Mouse (Mus musculus): Measurements from ENCODE around the gene Suds3. TPM values are rescaled to one million over a fixed set of nuclear protein-coding genes. Genes with fewer than 3 reads are reported as not detected.
A peak's percentile ranks its signal among the peaks of the same experiment; 100 is the strongest.

Suds3 gene
- polyA plus RNA-seq, 1 experiment from 2014 or later: 49.1 TPM

DNA sequence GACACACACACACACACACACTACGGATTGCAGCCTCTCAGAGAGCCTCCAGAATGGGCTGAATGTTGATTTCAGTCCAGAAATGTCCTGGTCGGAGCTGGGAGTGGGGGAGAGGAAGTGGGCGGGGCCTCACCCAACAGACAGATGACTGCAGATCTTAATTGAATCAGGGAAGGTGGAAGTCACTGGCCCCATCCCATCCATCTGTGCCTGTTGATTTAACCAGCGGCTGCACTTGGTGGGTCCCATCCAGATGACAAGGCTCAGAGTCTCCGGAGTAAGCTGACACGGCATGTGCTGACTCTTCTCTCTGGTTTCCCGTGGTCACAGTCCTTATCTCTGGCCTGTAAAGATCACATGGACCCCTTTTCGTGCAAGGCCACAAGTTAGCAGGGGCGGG, 20.0 kb upstream of the Suds3 start:
- WGBS: 5% methylated on average over 9 of the region's 9 CpGs
- ATAC-seq (ENCODE audit: extremely low read depth, insufficient number of reproducible peaks, low FRiP score, low TSS enrichment): peak; percentile 27
- Histone ChIP-seq H3K36me3 (no peaks in the 10 kb centered on the region), H3K27ac (replicated peaks) (peak overlapping the region; percentile 80), H3K4me2 (peak overlapping the region; percentile 62), H3K9me3 (no peaks in the 10 kb centered on the region), H3K9ac (peak overlapping the region; percentile 63), H3K27me3 (replicated peaks) (no peaks in the 10 kb centered on the region), H3K4me3 (peak overlapping the region; percentile 21), H3K4me1 (peaks cover 58% of the 10 kb centered on the region)

DNA sequence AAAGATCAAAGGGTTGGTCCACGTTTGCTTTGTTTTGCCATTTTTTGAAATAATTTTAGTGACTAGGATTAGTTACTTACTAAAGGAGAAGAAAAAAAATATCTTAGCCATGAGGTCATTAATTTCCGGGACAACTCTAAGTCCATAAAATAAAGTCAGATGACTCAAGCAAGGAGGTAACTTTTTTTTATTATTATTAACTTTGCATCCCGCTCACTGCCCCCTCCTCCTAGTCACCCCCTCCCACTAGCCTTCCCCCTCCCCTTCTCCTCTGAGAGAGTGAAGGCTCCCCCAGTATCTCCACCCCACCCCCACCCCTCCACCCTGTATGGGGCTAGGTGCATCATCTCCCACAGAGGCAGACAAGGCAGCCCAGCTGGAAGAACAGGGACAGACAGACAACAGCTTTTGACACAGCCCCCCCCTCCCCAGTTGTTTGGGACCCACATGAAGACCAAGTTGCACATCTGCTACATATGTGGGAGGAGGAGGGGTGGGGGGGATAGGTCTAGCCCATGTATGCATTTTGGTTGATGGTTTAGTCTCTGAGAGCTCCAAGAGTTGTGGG, 19.1 kb upstream of the Suds3 start:
- Histone ChIP-seq H3K27me3 (replicated peaks) (no peaks in the 10 kb centered on the region), H3K9me3 (no peaks in the 10 kb centered on the region), H3K4me2 (peak overlapping the region; percentile 62), H3K9ac (peak overlapping the region; percentile 63), H3K36me3 (no peaks in the 10 kb centered on the region), H3K4me3 (no peak overlapping the region; the same call in 1 of the 2 replicates), H3K4me1 (peaks cover 58% of the 10 kb centered on the region), H3K27ac (replicated peaks) (peak overlapping the region; percentile 80)
- 38% methylated on average over 3 of the region's 3 CpGs for WGBS
- ATAC-seq (ENCODE audit: extremely low read depth, insufficient number of reproducible peaks, low FRiP score, low TSS enrichment): no peak

GRCm38 (mm10) chr5:117134066-117134888, 18.4 kb upstream of the Suds3 start:
- H3K9ac ChIP-seq: peak overlapping the region; percentile 29
- H3K4me3 ChIP-seq: peak overlapping the region; percentile 25
- ATAC-seq (ENCODE audit: extremely low read depth, insufficient number of reproducible peaks, low FRiP score, low TSS enrichment): no peak
- no peaks in the 10 kb centered on the region for H3K9me3 ChIP-seq
- H3K4me2 ChIP-seq: peak overlapping the region; percentile 62
- H3K4me1 ChIP-seq: peaks cover 58% of the 10 kb centered on the region
- 30% methylated on average over 19 of the region's 19 CpGs for WGBS
- no peaks in the 10 kb centered on the region for H3K27me3 ChIP-seq (replicated peaks)
- H3K36me3 ChIP-seq: no peaks in the 10 kb centered on the region
- peak overlapping the region; percentile 80 for H3K27ac ChIP-seq (replicated peaks)

- ATAC-seq (ENCODE audit: extremely low read depth, insufficient number of reproducible peaks, low FRiP score, low TSS enrichment): no peak
- no peaks in the 10 kb centered on the region for H3K36me3 ChIP-seq
- 59% methylated on average over 17 of the region's 17 CpGs for WGBS
- H3K4me3 ChIP-seq: peak overlapping the region; percentile 25
- H3K27ac ChIP-seq (replicated peaks): peak overlapping the region; percentile 80
- no peaks in the 10 kb centered on the region for H3K9me3 ChIP-seq
- H3K27me3 ChIP-seq (replicated peaks): no peaks in the 10 kb centered on the region
- peaks cover 53% of the 10 kb centered on the region for H3K4me1 ChIP-seq
- H3K9ac ChIP-seq: peak overlapping the region; percentile 29
- H3K4me2 ChIP-seq: peak overlapping the region; percentile 62
These were observed 17.6 kb upstream of the Suds3 start for GRCm38 (mm10) chr5:117133446-117134065.

GRCm38 (mm10) chr5:117130726-117131125, 14.8 kb upstream of the Suds3 start:
- Histone ChIP-seq H3K9ac (no peak overlapping the region), H3K4me3 (no peak overlapping the region), H3K4me1 (peaks cover 25% of the 10 kb centered on the region), H3K27ac (replicated peaks) (no peak overlapping the region), H3K4me2 (no peak overlapping the region), H3K36me3 (no peaks in the 10 kb centered on the region), H3K9me3 (no peaks in the 10 kb centered on the region), H3K27me3 (replicated peaks) (no peaks in the 10 kb centered on the region)
- no peak for ATAC-seq (ENCODE audit: extremely low read depth, insufficient number of reproducible peaks, low FRiP score, low TSS enrichment)
- WGBS: 88% methylated on average over 15 of the region's 15 CpGs

DNA sequence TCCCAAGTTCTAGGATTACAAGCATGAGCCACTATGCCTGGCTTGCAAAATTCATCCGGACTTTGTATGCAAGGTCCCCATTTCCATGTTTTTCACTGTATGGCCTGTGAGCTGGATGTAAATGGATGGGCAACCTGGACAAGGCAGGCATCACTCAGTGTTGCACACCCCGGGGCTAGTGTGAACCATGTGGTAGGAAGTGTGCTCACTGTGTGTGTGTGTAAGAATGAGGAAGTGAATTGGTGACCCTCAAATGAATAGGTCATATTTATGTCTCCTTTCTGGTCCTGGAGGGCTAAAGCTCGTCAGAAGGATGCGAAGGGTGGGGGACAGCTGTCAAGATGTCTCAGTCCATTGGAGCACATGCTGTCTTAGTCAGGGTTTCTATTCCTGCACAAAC, 11.1 kb upstream of the Suds3 start:
- 0 out of 2 replicates have a peak, but pooled peaks cover 4% of the 10 kb centered on the region for H3K27me3 ChIP-seq (replicated peaks)
- no peaks in the 10 kb centered on the region for H3K9me3 ChIP-seq
- no peak for ATAC-seq (ENCODE audit: extremely low read depth, insufficient number of reproducible peaks, low FRiP score, low TSS enrichment)
- no peak overlapping the region for H3K9ac ChIP-seq
- 0 out of 2 replicates have a peak, but pooled peaks cover 4% of the 10 kb centered on the region for H3K4me1 ChIP-seq
- no peaks in the 10 kb centered on the region for H3K36me3 ChIP-seq
- no peak overlapping the region for H3K4me2 ChIP-seq
- H3K4me3 ChIP-seq: no peak overlapping the region
- H3K27ac ChIP-seq (replicated peaks): no peak overlapping the region
- 82% methylated on average over 4 of the region's 4 CpGs for WGBS

DNA sequence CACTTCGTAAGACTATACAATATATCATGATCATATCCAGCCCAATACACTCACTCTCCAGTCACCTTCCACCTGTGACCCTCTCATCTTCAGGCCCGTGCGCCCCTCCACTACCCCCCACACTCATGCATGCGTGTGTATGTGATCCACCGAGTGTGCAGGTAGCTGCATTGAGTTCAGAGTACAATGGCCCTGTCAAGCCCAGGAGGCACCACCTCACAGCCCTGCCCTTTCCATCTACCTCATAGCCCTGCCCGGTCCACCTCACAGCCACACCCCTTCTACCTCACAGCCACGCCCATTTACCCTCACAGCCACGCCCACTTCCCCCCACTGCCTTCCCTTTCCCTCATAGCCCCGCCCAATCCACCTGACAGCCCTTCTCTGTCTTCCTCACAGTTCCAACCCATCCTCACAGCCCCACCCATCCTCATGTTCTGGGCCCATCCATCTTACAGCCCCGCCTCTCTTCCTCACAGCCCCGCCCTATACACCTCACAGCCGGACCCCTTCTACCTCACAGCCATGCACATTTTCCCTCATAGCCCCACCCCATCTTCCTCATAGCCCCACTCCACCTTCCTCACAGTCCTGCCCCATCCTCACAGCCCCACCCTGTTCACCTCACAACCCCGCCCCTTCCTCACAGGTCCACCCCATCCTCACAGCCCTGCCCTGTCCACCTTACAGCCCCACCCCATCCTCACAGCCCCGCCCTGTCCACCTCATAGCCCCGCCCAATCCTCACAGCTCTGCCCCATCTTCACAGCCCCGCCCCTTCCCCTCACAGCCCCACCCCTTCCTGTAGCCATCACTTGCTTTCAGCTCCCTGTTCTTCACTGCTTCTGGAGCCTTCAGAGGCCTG, 9.8 kb upstream of the Suds3 start:
- no peak overlapping the region for H3K4me3 ChIP-seq
- H3K36me3 ChIP-seq: no peaks in the 10 kb centered on the region
- no peaks in the 10 kb centered on the region for H3K9me3 ChIP-seq
- peaks cover 14% of the 10 kb centered on the region for H3K4me1 ChIP-seq
- H3K4me2 ChIP-seq: no peak overlapping the region
- H3K27me3 ChIP-seq (replicated peaks): 0 out of 2 replicates have a peak, but pooled peaks cover 10% of the 10 kb centered on the region
- no peak overlapping the region for H3K9ac ChIP-seq
- H3K27ac ChIP-seq (replicated peaks): no peak overlapping the region
- ATAC-seq (ENCODE audit: extremely low read depth, insufficient number of reproducible peaks, low FRiP score, low TSS enrichment): peak; percentile 70
- WGBS: 82% methylated on average over 16 of the region's 16 CpGs

DNA sequence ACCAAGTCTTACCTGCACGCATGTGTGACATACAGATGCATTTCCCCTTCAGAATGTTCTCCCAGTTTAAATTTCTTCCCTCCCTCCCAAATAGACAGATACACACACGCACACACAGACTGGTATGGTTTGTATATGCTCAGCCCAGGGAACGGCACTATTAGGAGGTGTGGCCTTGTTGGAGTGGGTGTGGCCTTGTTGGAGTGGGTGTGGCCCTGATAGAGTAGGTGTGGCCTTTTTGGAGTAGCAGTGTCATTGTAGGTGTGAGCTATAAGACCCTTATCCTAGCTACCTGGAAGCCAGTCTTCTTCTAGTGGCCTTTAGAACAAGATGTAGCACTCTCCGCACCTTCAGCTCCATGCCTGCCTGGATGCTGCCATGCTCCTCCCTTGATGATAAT, 7.9 kb upstream of the Suds3 start:
- no peak for ATAC-seq (ENCODE audit: extremely low read depth, insufficient number of reproducible peaks, low FRiP score, low TSS enrichment)
- no peak overlapping the region for H3K9ac ChIP-seq
- 84% methylated on average over 4 of the region's 4 CpGs for WGBS
- H3K27ac ChIP-seq (replicated peaks): no peak overlapping the region
- peaks cover 20% of the 10 kb centered on the region for H3K4me1 ChIP-seq
- 0 out of 2 replicates have a peak, but pooled peaks cover 10% of the 10 kb centered on the region for H3K27me3 ChIP-seq (replicated peaks)
- H3K4me2 ChIP-seq: no peak overlapping the region
- H3K9me3 ChIP-seq: no peaks in the 10 kb centered on the region
- no peaks in the 10 kb centered on the region for H3K36me3 ChIP-seq
- H3K4me3 ChIP-seq: no peak overlapping the region

- H3K9me3 ChIP-seq: no peaks in the 10 kb centered on the region
- H3K27me3 ChIP-seq (replicated peaks): 0 out of 2 replicates have a peak, but pooled peaks cover 10% of the 10 kb centered on the region
- no peak overlapping the region for H3K4me2 ChIP-seq
- no peak overlapping the region for H3K9ac ChIP-seq
- no peaks in the 10 kb centered on the region for H3K36me3 ChIP-seq
- 47% methylated on average over 6 of the region's 6 CpGs for WGBS
- no peak overlapping the region for H3K27ac ChIP-seq (replicated peaks)
- ATAC-seq (ENCODE audit: extremely low read depth, insufficient number of reproducible peaks, low FRiP score, low TSS enrichment): no peak
- peaks cover 22% of the 10 kb centered on the region for H3K4me1 ChIP-seq
- H3K4me3 ChIP-seq: no peak overlapping the region
These were observed 7.2 kb upstream of the Suds3 start for GRCm38 (mm10) chr5:117123102-117123501.

DNA sequence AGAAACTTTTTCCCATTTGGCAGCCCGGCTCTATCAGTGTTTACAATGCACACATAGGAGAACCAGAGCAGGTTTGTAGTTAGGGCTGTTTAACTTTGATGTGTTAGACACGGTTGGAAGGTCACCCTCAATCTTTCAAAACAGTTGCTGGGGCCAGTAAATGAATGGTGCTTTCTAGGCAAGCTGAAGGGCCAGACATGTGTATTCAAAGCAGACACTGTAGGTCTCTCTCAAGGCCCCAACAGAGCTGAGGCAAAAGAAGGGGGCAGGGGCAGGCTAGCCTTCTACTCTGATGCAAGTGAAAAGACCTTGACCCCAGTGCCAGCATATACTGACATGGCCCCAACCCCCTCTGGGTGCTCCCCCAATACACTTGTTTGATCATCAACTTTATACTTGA, 5.7 kb upstream of the Suds3 start:
- Histone ChIP-seq H3K36me3 (no peaks in the 10 kb centered on the region), H3K27me3 (replicated peaks) (0 out of 2 replicates have a peak, but pooled peaks cover 10% of the 10 kb centered on the region), H3K4me1 (peaks cover 22% of the 10 kb centered on the region), H3K4me2 (peak overlapping the region; percentile 96), H3K27ac (replicated peaks) (no peak overlapping the region), H3K4me3 (peak overlapping the region; percentile 82), H3K9ac (no peak overlapping the region), H3K9me3 (no peaks in the 10 kb centered on the region)
- WGBS: 7% methylated on average over 2 of the region's 2 CpGs
- no peak for ATAC-seq (ENCODE audit: extremely low read depth, insufficient number of reproducible peaks, low FRiP score, low TSS enrichment)
